Mouse (Mus musculus): Measurements from ENCODE around the gene C1ql1.

DNA sequence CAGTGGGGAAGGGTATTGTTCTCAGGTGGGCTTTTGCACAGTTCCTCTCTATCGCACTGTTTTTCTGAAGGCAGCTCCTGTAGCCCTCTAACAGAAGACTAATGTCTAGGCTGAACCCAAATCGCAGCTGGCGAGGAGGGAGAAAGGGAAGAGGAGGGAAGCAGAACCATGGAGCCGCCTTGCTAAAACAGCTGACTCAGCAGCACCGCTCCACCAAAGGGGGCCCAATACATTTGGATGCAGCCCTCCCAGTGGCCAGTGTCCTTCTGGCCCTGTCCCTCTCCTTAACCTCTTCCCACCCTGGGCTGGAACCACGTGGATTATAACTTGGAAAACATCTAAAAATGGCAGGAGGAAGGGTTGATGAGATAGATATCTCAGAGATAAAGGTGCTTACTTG lies 5.3 kb downstream of the C1ql1 start:
- TF ChIP-seq POLR2A (IDR thresholded peaks at IDR 0.05; ENCODE audit: extremely low read depth, insufficient read depth, low read length) = no peak
- TF ChIP-seq CTCF (IDR thresholded peaks at IDR 0.05; ENCODE audit: low read depth, low read length) = no peak
